Mouse (Mus musculus): ENCODE measurements at regions not wholly inside any gene's neighbourhood (a gene's known extent, or its start where the extent isn't known, plus 50 kb on each side); places are given as distances from the start of the nearest gene placed in this dataset.

- peak; percentile 35 for DNase-seq (ENCODE audit: low spot score)
Observed at GRCm38 (mm10) chr2:166271373-166272189, 116.1 kb upstream of the Sulf2 start.

GRCm38 (mm10) chr2:166270007-166270406 is 114.5 kb upstream of the Sulf2 start:
- no peak for DNase-seq (ENCODE audit: low spot score)

GRCm38 (mm10) chr2:166266915-166267314 is 111.5 kb upstream of the Sulf2 start:
- DNase-seq (ENCODE audit: low spot score) = no peak

- DNase-seq (ENCODE audit: low spot score) = no peak
Observed at GRCm38 (mm10) chr2:166266507-166266906, 111.0 kb upstream of the Sulf2 start.

GRCm38 (mm10) chr2:166264756-166265155 is 109.3 kb upstream of the Sulf2 start:
- no peak for DNase-seq (ENCODE audit: low spot score)

GRCm38 (mm10) chr2:166261799-166262198 is 106.3 kb upstream of the Sulf2 start:
- peak; percentile 78 for DNase-seq (ENCODE audit: low spot score)

GRCm38 (mm10) chr2:166261065-166261464 is 105.6 kb upstream of the Sulf2 start:
- DNase-seq (ENCODE audit: low spot score) = no peak

GRCm38 (mm10) chr2:166258771-166259180 is 103.3 kb upstream of the Sulf2 start:
- no peak for DNase-seq (ENCODE audit: low spot score)

- DNase-seq (ENCODE audit: low spot score) = no peak
Observed at GRCm38 (mm10) chr2:166257666-166258065, 102.2 kb upstream of the Sulf2 start.

GRCm38 (mm10) chr2:166256193-166256592 is 100.7 kb upstream of the Sulf2 start:
- DNase-seq (ENCODE audit: low spot score) = no peak

- DNase-seq (ENCODE audit: low spot score) = no peak
Observed at GRCm38 (mm10) chr2:166254581-166254980, 99.1 kb upstream of the Sulf2 start.

GRCm38 (mm10) chr2:166252107-166252506 is 96.6 kb upstream of the Sulf2 start:
- no peak for DNase-seq (ENCODE audit: low spot score)

- DNase-seq (ENCODE audit: low spot score) = peak; percentile 72
Observed at GRCm38 (mm10) chr2:166251421-166251820, 96.0 kb upstream of the Sulf2 start.

GRCm38 (mm10) chr2:166250571-166250970 is 95.1 kb upstream of the Sulf2 start:
- no peak for DNase-seq (ENCODE audit: low spot score)

GRCm38 (mm10) chr2:166249338-166249950 is 94.0 kb upstream of the Sulf2 start:
- peak; percentile 65 for DNase-seq (ENCODE audit: low spot score)

GRCm38 (mm10) chr2:166246401-166247189 is 91.1 kb upstream of the Sulf2 start:
- DNase-seq (ENCODE audit: low spot score) = no peak

- DNase-seq (ENCODE audit: low spot score) = no peak
Observed at GRCm38 (mm10) chr2:166245219-166245618, 89.8 kb upstream of the Sulf2 start.

- DNase-seq (ENCODE audit: low spot score) = no peak
Observed at GRCm38 (mm10) chr2:166242786-166243521, 87.5 kb upstream of the Sulf2 start.

GRCm38 (mm10) chr2:166241310-166241709 is 85.8 kb upstream of the Sulf2 start:
- DNase-seq (ENCODE audit: low spot score) = no peak

GRCm38 (mm10) chr2:166240056-166240455 is 84.6 kb upstream of the Sulf2 start:
- no peak for DNase-seq (ENCODE audit: low spot score)

GRCm38 (mm10) chr2:166237554-166238269 is 82.2 kb upstream of the Sulf2 start:
- peak; percentile 82 for DNase-seq (ENCODE audit: low spot score)
